Mouse (Mus musculus): ENCODE results near the gene Naif1.

GRCm38 (mm10) chr2:32494522-32494921 is 44.3 kb downstream of the Naif1 start:
- TF ChIP-seq CTCF (IDR thresholded peaks at IDR 0.05; ENCODE audit: low read depth, low read length): no peak
- no peak for TF ChIP-seq POLR2A (IDR thresholded peaks at IDR 0.05; ENCODE audit: extremely low read depth, insufficient read depth, low read length)

All from liver, adult 2 months (tissue).